ENCODE assay signal across 11 mouse cellular contexts in the genomic region with DNA sequence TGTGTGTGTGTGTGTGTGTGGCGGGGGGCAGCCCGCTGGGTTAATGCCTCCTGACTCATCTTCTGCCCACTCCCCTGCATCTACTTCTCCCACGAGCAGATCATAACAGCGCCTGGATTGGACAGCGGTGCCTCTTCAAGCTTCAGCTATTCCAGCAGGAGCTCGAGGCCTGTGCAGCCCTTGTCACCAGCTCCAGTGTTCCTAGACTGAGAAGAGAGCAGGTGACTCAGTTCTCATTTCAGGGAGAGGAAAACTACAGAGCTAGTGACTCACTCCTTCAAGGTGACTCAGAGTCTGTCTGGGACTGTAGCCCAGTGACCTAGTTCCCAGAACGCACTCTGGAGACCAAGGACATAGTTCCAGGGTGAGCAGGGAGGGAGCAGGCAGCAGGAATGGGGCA.
DNase-seq lines count a peak whose midpoint lies in the region; ATAC-seq lines count a peak whose summit lies in the region.
"Had no signal": no experiment of that assay in that cellular context is flagged by ENCODE, and none has a peak within 500 bp of the region (broad histone marks: within the 10 kb centered on the region; RNA-seq: fewer than 3 reads in every experiment).

No protein-coding gene starts in this region.

- no peaks in the 10 kb centered on the region for H3K36me3 ChIP-seq in liver, embryonic 11.5 days (ENCODE audit: control insufficient read depth, insufficient read depth, low read length)
- no peaks in the 10 kb centered on the region for H3K36me3 ChIP-seq in forebrain, embryonic 12.5 days (replicated peaks)
- H3K36me3 ChIP-seq: neural tube, embryonic 13.5 days had no signal

- no peak overlapping the region for H3K4me3 ChIP-seq in liver, embryonic 11.5 days (ENCODE audit: low read depth, low read length)
- no peak overlapping the region for H3K4me3 ChIP-seq in forebrain, embryonic 12.5 days (replicated peaks)
- H3K4me3 ChIP-seq: neural tube, embryonic 13.5 days had no signal

- no peak overlapping the region for H3K9ac ChIP-seq in liver, embryonic 11.5 days (ENCODE audit: low read depth, low read length)
- H3K9ac ChIP-seq in forebrain, embryonic 12.5 days, result no peak overlapping the region
- H3K9ac ChIP-seq: lung, embryonic 14.5 days; neural tube, embryonic 13.5 days had no signal

- no peaks in the 10 kb centered on the region for H3K4me1 ChIP-seq in liver, embryonic 11.5 days (replicated peaks; ENCODE audit: control insufficient read depth, insufficient read depth, low read length)
- peaks cover 2% of the 10 kb centered on the region for H3K4me1 ChIP-seq in forebrain, embryonic 12.5 days

- no peak overlapping the region for H3K27ac ChIP-seq in liver, embryonic 11.5 days (ENCODE audit: low read depth, low read length)
- no peak overlapping the region for H3K27ac ChIP-seq in forebrain, embryonic 12.5 days
- H3K27ac ChIP-seq: neural tube, embryonic 13.5 days had no signal

- H3K9me3 ChIP-seq in liver, embryonic 11.5 days (ENCODE audit: control insufficient read depth, low read length), result no peaks in the 10 kb centered on the region
- H3K9me3 ChIP-seq in forebrain, embryonic 12.5 days, result no peaks in the 10 kb centered on the region
- H3K9me3 ChIP-seq: neural tube, embryonic 13.5 days had no signal

- ATAC-seq in cerebellum, adult (ENCODE audit: insufficient number of reproducible peaks, low FRiP score, low TSS enrichment), result peak; percentile 76
- no peak for ATAC-seq in liver, embryonic 11.5 days (replicated peaks; ENCODE audit: low FRiP score)
- no peak for ATAC-seq in forebrain, embryonic 12.5 days (ENCODE audit: low FRiP score)

- 78% methylated on average over 7 of the region's 7 CpGs for WGBS in liver, embryonic 11.5 days
- 84% methylated on average over 7 of the region's 7 CpGs for WGBS in forebrain, embryonic 12.5 days

- no peak for DNase-seq in cerebellum, postnatal 4 days (ENCODE audit: low spot score in 2 of 2)
- DNase-seq in layer of hippocampus, adult 9-11 months, result peak; percentile 33
- no peak for DNase-seq in layer of hippocampus, postnatal 10 days (ENCODE audit: low spot score in 2 of 2)
- DNase-seq in adrenal gland, adult 8-10 months, result peak; percentile 85
- DNase-seq in left cerebral cortex, adult 9 months (ENCODE audit: low spot score in 2 of 2), result peak; percentile 59 to 72
- no peak for DNase-seq in liver, embryonic 11.5 days (ENCODE audit: low spot score)
- DNase-seq: lung, embryonic 14.5 days; thymus, postnatal 36 days had no signal

- no peak overlapping the region for H3K4me2 ChIP-seq in liver, embryonic 11.5 days
- H3K4me2 ChIP-seq in forebrain, embryonic 12.5 days, result no peak overlapping the region
- H3K4me2 ChIP-seq: lung, embryonic 14.5 days; neural tube, embryonic 13.5 days had no signal

- no peaks in the 10 kb centered on the region for H3K27me3 ChIP-seq in liver, embryonic 11.5 days (replicated peaks; ENCODE audit: control insufficient read depth, insufficient read depth, low read length)
- peaks cover 6% of the 10 kb centered on the region for H3K27me3 ChIP-seq in forebrain, embryonic 12.5 days
- H3K27me3 ChIP-seq: neural tube, embryonic 13.5 days had no signal

Comparison
In these comparisons a context has a peak if more than half of its experiments do, and no peak if none do; other contexts are left out.
1. DNase-seq: peak in layer of hippocampus, adult 9-11 months (single experiment), adrenal gland, adult 8-10 months (single experiment) and left cerebral cortex, adult 9 months (2 of 2); none in cerebellum, postnatal 4 days (0 of 2), layer of hippocampus, postnatal 10 days (0 of 2) and liver, embryonic 11.5 days (single experiment).